Mouse (Mus musculus): ENCODE measurements around the gene 4930451I11Rik.

4930451I11Rik gene

DNA sequence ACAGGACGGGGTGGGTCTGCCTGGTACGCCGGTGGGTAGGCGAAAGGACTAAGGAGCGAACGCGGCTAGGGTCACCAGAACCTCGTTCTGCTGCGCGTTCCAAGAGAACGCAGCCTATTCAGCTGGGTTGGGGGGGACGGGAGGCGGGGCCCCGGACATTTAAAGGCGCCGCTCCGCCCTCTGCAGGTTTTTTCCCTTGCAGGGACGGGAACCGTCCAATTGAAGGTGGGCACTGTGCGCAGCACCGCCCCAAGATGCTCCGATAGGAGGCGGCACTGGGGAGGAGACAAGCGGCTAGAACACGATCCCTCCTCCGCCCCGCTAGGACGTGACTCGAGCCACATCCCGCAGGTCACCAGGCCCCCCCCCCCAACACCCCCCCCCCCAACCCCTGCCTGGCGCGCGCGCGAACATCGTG lies 32.4 kb downstream of the 4930451I11Rik start:
- peak; percentile 98 to 99 for DNase-seq

DNA sequence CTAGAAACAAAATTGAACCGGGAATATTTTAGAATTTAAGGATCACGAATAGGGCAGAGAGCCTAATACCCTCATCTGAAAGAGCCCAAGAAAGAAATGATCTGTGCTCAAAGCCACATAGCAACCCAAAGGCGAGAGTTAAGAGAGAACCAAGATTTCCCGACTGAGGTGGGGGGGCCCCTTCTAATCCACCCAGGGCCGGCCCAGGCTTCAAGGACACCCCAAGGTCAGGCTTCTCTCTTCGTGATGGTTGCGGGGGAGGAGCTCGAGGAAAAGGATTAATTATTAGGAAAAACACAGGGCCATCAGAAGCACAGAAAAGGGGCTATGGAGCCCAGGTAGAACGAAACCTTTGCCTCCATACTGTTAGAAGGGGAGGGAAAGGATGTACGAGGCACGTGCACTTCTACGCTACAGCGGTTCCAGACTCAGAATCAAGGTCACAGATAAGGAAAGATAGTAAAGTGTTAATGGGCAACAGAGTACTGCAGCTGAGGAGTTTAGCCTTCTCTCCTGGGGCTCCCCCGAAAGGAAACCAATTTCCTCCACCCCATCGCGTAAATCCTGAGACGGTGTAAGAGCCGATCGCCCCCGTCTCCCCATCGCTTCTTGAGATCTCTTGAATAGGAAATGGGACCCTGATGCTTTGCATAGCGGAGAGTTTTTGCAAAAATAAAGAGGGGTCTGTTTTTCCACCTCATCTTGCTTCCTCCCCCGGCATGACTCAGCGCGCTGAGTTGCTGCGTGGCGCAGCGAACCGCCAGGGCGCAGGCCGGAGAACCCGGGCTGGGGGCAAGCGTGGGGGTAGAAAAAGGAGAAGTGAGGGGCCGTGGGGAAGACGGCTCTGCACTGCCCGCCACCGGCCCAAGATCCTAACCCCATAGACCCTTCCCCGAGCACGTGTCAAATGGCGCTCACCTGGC lies 33.1 kb downstream of the 4930451I11Rik start:
- peak in 1 of 2 experiments; percentile 49 for DNase-seq

DNA sequence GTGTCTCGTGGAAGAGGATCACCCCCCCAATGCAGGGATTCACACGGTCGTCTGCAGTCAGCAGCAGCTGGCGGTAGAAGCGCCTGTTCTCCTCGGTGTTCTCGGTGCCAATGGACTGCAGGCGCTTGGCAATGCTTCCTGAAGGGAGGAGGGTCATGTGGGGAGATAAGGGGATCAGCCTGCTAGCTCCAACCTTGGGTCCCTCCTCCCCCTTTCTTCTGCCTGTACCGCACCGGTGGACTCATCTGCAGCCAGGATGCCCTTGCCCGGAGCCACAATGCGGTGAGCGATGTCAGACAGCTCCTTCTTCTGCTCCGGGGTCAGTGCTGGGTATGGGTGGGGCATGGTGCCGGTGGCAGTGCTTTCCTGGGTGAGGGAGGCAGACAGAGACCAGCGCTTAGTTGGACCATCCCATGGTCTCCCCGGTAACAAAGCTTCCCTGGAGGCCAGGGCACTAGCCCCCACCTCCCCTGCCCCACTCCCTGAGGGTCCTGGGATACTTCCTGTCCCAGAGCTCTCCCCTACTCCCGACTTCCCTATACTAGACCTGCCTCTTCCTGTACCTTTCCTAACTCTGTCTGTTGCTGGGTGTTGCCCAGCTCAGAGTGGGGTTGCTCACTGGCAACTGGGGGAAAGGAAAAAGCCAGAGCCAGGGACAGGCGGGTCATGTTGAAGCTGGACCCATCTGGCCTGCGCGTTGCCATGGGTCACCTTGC lies 33.9 kb downstream of the 4930451I11Rik start, which contains the start of gene Fam57b:
Fam57b (plus strand) TSS at position 258 of the 716 bp plus-strand sequence.
- no peak for DNase-seq

DNA sequence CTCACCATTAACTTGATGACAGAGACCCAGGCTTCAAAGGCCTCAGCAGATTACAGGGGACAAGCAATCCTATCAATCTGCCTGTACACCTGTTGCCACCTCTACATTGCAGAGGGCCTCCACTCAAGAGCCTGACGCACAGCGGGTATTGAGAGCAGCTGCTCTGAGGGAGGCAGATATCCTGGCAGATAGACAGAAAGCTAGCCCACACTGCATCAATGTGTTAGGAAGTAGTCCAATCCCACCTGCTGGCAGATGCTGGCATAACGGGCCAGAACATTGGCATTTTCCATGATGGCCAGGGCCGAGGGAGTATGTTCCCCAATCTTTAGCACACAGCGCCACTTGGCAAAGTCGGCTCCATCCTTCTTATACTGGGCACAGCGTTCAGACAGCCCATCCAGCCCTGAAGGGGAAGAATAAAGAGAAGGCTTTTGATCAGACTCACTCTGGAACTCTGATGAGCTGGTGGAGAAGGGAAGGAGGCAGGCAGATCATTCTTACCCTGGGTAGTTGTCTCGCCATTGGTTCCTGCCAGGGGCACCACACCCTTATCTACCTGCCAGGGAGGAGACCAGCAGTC lies 35.0 kb downstream of the 4930451I11Rik start:
- DNase-seq, result no peak

DNA sequence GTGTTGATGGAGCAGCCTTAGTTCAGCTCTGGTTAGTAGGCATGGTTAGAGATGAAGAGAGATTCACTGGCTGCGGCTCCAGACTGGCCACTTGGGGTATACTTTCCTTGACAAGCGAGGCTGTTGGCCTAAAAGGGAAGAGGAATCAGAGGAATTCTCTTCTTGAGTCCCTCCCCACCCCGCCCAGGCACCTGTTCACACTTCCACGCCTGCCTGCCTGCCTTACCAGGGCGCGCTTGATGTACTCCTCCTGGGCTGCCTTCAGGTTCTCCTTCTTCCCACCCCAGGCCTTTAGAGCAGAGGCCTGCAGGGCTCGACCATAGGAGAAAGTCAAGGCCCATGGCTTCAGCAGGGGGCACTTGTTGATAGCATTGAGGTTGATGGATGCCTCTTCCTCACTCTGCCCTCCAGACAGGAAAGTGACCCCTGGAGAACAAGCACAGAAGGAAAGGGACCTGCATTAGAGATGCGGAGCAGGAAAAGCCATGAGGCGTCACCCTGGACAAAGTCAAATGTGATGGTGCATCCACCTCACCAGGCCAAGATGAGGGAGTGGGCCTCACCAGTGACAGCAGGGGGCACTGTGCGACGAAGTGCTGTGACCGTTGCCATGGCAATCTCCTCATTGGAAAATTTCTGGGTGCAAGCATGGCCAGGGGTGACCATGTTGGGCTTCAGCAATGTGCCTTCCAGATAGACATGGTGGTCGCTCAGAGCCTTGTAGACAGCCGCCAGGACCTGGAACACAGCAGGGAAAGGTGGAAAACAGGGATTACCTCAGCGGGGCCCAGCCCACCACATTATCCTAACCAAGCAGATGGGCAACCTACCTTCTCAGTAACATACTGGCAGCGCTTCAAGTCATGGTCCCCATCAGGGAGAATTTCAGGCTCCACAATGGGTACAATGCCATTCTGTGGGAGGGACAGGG lies 35.8 kb downstream of the 4930451I11Rik start:
- no peak for DNase-seq

DNA sequence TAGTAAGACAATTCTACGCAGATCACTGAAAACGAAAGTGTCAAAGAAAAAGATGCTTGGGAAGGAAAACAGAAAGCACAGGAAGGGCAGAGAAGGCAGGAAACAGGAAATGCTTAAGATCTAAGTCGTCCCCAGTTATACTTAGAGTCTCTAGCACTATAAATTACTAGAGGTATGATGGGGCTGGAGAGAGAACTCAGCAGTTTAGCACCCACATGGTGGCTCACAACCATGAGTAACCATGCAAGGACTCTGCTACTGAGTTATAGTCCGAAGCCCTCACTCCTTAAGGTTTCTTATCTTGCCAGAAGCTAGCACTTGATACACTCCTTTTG lies 37.2 kb downstream of the 4930451I11Rik start:
- no peak for DNase-seq

DNA sequence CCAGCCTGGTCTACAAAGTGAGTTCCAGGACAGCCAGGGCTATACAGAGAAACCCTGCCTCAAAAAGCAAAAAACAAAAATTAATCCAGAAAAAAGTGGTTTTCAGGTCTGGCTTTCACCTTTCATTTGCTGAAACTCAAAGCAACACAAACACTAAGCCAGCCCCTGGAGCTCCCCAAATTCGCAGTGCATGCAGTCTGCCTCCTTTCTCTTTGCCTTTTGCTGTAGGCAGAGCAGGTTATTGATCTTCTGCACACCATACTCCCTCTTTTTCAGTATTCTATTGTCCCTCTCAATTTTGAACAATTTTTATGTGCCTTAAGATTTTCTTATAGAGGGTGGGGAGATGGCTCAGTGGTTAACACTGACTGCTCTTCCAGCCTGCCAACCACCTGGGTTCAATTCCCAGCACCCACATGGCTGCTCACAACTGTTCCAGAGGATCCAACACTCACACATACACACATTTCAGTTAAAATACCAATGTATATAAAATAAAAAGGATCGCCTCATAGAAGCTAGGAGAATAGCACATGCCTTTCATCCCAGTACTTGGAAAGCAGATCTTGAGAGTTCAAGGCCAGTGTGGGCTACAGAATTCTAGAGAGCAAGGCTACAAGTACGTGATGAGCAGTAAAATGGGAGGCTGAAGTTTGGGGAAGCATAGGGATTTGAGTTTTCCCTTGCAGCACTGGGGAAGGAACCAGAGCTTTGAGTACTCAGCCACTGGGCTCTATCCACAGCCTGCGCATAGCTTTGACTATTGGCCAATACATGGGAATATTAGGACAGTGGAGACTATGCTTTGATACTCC lies 37.8 kb downstream of the 4930451I11Rik start:
- no peak for DNase-seq

DNA sequence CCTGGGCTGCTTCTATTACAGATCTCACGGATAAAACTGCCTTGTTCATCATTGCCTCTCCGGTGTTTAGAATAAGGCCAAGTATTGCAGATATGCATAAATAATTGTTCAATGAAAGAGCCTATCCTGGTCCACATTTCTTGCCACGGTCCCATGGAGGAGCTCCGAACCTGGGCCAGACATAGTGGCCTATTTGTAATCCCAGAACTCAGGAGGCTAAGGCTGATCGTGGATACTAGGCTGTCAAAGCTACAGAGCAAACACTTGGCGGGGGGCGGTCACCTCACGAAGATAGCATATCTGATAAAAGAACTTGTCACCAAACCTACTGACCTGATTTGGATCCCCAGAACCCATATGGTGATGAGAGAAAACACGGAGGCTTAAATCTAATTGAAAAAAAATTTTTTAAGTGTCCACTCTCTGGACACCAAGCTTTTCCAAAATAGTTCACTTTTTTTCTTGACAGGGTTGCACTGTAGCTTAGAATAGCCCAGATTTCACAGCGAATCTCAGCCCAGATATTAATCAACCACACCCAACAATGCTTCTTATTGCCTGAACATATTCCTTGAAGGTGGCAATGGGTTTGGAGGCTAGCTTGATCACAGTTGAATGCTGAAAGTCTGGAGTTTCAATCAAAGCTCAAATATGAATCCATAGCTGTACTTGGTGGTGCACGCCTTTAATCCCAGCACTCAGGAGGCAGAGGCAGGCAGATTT lies 38.6 kb downstream of the 4930451I11Rik start:
- no peak for DNase-seq

DNA sequence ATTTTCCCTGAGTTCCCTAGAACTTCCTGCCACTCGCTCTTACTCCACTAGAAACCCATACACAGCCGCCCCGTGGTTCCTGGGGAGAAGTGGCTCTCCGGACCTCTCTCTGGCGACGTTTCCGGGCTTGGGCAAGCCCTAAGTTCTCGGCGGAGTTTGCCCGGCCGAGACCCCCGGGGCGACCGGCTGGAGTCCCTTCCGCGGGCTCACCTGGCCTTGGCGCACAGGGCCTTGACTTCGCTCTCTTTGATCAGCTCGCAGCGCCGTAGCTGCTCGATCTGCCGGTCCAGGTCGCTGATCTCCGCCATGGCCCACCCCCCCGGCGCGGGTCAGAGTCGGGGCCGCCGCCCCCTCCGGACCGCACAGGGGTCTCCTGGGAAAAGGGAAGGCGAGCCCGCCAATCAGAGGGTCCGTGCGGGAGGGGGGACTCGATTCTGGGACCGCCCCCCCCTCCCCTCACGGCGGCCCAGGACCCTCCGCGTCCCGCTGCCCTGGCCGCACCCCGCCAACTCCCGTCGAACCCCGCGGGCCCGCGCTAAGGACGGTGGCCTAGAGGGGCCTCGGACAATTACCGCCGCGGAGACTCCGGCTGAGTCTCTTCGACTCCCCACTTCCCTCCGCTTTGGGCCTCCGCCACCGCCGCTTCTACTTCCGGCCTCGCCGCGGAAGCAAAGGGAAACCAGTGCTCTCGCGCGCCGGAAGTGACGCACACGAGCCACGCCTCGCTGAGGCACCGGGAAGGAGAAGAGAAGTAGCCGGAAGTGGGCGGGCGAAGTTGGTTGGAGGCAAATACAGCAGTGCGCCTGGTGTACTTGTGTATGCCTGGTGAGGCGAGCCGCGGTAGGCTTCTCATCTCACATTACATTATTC lies 39.4 kb downstream of the 4930451I11Rik start, which contains the start of gene Ppp4c:
Ppp4c (minus strand) TSS at position 646 of the 870 bp plus-strand sequence.
- peak; percentile 96 for DNase-seq

DNA sequence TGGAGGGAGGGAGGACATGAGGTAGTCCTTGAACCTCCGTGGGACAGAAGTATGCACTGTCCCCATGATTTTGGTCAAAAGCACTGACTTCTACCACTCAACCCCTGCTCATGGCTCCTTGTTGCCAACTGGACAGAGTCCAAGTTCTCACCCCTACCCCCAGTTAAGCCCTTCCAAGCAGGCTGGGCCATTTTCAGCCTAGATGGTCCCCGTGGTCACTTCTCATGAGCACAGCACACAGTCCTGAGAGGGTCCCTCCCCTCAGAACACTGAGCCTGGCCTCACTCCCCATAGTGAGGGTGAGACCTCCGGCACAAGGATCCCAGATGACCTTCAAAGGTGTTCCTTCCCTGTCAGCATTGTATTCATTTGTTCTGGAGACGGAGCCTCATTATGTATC lies 42.3 kb downstream of the 4930451I11Rik start:
- no peak for DNase-seq

DNA sequence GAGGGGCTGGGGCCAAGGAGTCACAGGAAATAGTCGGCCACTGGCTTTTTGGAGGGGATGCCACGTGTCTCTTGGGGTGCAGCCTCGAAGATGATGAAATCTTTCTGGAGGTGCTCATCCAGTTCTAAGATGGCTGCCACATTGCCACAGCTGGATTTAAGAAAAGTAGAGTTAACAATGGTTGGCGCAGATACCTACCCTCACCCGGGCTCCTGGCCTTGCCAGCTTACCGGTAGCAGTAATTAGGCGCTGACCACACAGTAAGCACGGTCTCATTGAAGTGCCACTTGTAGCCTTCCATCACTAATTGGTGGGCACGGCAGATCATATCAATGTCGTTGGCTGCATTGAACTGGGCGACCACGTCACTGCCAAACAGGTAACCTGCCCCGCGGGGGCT lies 45.3 kb downstream of the 4930451I11Rik start:
- no peak for DNase-seq

DNA sequence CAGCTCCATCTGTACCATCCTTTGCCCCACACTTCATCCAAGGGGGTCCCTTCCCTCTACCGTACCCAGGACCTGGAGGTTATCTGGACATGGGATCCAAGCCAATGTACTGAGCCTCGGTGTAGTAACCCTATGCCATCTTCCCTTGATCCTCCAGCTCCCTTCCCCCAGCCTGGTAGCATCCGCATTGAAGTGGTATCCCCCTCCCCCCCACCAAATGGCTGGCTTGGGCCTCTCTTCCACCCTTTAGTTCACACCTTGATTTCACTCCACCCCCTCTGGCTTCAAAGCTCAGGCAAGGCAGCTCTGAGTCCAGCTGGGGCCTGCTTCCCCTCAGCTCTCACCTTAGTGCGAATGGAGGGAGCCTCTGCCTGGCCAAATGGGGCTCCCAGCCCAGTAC lies 46.4 kb downstream of the 4930451I11Rik start:
- DNase-seq, result no peak

DNA sequence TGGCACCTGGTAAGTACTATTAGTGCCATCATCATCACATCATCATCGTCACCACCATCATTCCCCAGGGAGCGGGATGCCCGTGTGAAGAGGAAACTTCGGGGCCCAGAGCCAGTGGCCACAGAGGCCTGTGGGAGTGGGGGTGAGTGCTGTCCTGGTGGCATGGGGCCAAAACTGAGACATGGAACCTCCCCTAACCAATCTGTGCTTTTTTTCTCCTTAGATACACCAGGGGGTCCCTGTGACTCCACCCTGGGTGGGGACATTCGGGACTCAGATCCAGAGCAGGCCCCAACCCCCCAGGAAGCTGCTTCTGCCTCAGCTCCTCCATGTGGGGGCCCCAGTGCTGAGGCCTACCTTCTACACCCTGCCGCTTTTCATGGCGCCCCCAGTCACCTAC lies 47.0 kb downstream of the 4930451I11Rik start:
- DNase-seq, result no peak

DNA sequence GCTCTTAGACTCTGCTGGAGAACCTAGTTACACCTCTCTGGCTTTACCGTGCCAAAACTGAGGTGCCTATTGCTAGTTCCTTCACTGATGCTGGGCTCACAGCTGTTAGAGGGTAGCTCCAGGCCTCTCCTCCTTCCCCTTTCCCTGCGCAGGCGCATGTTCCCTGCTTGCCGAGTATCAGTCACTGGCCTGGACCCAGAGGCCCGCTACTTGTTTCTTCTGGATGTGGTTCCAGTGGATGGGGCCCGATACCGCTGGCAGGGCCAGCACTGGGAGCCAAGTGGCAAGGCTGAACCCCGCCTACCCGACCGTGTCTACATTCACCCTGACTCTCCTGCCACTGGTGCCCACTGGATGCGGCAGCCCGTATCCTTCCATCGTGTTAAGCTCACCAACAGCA lies 48.7 kb downstream of the 4930451I11Rik start:
- DNase-seq, result no peak

DNA sequence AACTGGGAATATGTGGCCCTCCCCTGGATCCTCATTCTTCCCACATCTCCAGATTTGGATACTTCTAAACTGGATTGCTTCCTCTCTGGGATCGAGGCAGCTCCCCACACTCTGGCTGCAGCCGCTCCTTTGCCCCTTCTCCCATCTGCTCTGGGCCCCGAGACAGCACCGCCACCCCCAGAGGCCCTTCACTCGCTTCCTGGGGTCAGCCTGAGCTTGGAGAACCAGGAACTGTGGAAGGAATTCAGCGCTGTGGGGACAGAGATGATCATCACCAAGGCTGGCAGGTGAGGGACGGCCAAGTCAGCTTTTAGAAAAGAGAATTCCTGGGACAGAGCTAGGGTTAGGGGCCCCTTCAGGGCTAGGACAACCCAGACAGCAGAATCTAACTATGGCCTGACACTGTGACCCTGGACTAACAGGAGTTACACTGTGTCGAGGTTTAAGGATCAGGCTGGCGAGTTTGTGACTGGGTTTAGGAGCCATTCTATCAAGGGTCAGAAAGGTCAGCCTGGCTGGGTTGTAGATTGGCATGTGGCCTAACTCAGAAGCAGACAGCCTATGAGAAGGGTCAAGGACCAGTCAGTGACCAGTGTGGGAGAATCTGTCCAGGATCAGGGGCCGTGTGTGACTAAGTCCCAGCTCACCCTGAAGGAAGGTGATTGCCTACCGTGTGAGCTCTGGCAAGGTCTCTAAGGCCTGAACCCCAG lies 49.6 kb downstream of the 4930451I11Rik start:
- DNase-seq, result no peak

DNA sequence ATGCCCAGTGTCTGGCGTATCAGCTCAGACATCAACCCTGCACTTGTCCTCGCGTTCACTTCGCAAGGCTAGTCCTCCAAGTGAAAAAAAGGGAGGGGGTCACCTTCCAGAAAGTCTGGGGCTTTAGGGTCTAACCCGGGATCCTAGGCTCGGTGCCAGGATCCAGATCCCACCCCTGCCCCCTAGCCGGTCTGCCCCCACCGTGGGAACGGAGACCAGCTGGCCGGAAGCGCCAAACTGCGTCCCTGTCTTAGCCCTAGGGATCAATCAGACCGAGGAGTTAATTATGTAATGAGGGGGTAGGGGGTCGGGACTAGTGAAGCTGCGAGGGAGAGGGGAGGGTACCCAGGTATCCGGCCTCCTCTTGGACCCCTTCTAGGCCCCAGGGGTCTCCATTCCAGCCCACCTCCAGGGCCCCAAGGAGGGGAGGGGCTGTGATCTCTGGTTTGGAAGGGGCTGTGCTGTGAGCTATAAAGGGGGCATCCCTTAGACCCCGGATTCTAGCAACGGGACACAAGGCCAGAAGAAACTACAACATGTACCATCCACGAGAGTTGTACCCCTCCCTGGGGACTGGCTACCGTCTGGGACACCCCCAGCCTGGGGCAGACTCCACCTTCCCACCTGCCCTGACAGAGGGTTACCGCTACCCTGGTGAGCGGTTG lies 50.3 kb downstream of the 4930451I11Rik start, which contains the start of gene Tbx6:
Tbx6 (plus strand) TSS at position 513 of the 665 bp plus-strand sequence.
- no peak for DNase-seq

Measured in kidney, adult 8-10 months (tissue).